Mouse (Mus musculus) lung, adult 18-20 months (tissue): ENCODE measurements around the gene Lpcat2.

Experiments
- DNase-seq, 2 experiments: peaks; one replicate each; pipeline ENCODE4 v3.0.0; 2022; ENCODE audit warnings: mixed read lengths in 2 of 2

Gene Lpcat2

GRCm38 (mm10) chr8:92913396-92913795 lies 58.3 kb downstream of the Lpcat2 start:
- no peak for DNase-seq

GRCm38 (mm10) chr8:92916082-92916481 lies 60.9 kb downstream of the Lpcat2 start:
- no peak for DNase-seq

DNA sequence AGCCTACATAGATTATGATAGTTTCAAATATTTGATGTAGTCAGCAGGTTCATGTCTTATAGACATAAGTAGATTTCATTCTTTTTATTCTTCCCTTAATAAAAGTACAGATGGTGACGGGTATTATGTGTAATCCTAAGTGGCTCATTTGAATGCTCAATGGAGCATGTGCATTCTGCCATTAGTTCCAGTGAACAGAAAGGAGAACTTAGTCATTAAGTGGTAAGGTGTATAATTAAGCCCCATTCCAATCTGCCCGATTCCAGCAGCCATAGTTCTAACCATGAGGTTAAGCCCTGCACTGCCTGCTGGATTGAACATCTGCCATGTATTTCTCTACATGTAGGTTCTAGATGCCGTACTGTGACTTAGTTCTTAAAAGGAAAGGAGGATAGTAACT lies 66.6 kb downstream of the Lpcat2 start:
- no peak for DNase-seq

DNA sequence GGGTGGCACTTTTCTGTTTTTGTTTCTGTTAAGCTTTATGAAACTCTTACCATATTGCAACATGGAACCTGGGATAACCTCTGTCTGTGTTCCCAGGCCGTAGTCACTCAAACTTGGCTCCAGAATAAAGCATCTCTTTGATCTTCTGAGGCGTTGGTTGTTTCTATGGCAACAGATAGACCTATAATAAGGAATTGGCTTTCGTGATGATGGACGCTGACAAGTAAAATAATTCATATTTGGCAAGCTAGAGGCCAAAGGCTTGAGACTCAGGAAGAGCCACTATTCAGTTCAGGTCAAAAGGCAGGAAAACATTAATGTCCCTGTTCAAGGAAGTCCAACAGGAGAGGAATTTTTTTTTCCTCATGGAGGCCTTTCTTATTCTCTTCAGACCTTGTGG lies 73.8 kb downstream of the Lpcat2 start:
- no peak for DNase-seq

DNA sequence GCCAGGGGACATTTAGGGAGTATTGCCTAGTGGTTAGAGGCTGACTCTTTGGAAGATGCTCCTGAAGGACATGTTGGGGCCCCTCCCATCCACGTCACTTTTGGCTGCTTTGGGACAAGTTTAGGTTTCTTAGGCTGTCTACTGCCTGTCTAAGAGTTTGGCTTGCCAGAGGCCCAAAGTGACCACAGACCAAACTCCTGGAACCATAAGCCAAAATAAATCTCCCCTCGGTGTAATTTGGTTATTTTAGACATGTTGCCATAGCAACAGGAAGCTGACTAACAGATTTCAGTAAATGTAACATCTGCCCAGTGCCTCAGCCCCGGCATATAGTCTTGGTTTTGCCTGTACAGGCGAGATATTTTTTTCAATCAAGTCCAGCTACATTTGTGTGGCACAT lies 82.9 kb downstream of the Lpcat2 start:
- DNase-seq, result no peak

GRCm38 (mm10) chr8:92949071-92949470 lies 93.9 kb downstream of the Lpcat2 start:
- no peak for DNase-seq

DNA sequence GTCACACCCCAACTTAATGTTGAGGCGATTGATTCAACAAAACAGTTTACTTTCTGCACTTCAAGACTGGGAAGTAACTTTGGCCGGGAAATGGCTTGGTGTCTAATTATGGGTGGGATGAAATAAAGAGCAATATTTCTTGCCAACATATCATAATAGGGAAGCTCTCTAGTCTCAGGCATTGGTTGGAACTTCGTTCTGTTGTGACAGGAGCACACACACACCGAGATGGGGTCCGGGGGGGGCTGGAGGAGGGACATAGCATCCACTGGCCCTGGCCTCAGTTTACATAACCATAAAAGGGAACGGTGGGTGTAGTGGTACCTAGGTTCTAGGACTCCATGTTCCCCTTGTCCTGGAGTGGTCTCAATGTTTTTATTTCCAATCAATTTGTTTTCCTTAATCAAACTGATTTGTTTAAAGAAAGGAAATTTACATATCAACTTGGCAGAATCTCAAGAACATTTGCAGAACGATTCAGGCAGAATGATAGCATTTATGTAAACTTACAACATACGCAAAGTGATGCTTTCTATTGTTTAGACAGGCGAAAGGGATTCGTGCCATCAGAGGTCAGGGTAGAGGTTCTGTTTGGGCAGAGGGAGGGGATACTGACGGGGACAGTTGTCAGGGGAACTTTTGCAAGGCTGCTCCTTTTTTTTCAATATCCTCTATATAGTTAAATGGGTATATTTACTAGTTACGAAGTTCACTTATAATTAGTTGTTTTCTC lies 95.7 kb downstream of the Lpcat2 start:
- DNase-seq, result peak in 1 of 2 experiments; percentile 17

DNA sequence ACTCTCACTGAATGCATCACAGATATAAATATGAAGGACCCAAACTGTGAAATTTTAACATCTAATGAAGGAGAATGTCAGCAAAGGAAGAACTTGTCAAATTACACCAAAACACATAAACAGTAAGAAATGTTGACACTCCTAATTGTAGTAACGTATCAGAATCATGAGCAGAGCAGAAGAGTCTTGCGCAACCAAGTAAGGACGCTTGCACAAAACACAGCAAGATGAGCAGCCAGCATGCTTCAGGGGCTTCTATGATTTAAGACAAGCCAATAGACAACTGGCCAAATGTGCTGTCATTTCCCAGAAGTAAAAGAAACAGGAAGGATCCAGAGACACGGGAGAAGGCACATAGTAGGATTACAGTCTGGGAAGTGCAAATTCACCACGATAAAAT lies 98.9 kb downstream of the Lpcat2 start:
- DNase-seq, result peak in 1 of 2 experiments; percentile 12

GRCm38 (mm10) chr8:92959779-92960178 lies 104.6 kb downstream of the Lpcat2 start, which contains the start of gene Slc6a2:
Gene Slc6a2 (plus strand): TSS chr8:92960079.
- DNase-seq, result no peak

DNA sequence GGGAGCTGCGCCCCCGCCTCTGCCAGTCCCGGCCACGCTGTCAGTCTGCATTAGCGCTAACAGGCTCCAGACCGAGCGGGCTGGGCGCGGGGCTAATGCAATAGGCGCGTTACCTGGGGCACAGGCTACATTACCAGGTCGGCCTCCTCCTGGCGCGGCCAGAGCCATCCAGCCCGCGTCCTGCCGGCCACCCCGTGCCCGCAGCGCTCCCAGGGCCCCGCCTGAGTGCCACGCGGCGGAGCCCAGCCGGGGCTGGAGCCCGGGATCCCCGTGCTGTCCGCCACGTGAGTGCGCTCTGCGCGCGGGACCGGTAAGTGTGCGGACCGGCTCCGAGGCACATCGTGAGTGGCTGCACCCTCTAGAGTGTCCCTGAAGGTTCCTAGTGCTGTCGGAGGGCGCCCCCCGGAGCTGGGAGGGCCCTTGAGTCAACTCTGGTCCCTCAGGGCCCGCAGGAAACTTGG lies 105.3 kb downstream of the Lpcat2 start:
- DNase-seq, result no peak

GRCm38 (mm10) chr8:92961088-92961487 lies 105.9 kb downstream of the Lpcat2 start:
- no peak for DNase-seq

GRCm38 (mm10) chr8:92964556-92964955 lies 109.4 kb downstream of the Lpcat2 start:
- no peak for DNase-seq
